Mouse (Mus musculus) CD4-positive, CD25-positive, alpha-beta regulatory T cell, adult 2 months (primary cell): ENCODE measurements around the gene Cdkl5.
"Not testable (repeated sequence)": the region's sequence is repeated elsewhere in the genome, so short reads cannot be mapped to it uniquely, and the experiment has no call there.

Experiments
- DNase-seq: peaks from one replicate; pipeline ENCODE4 v3.0.0-alpha.2; 2012; ENCODE audit warnings: low read depth, low spot score

Cdkl5 gene

GRCm38 (mm10) chrX:160906952-160907351 is 87.6 kb downstream of the Cdkl5 start, which contains the start of gene Gja6:
Gja6 (minus strand) TSS chrX:160907052.
- no peak for DNase-seq

- no peak for DNase-seq
These were observed 88.0 kb downstream of the Cdkl5 start for GRCm38 (mm10) chrX:160906477-160906876.

- DNase-seq = no peak
These were observed 88.6 kb downstream of the Cdkl5 start for GRCm38 (mm10) chrX:160905913-160906312.

- DNase-seq = no peak
These were observed 89.3 kb downstream of the Cdkl5 start for GRCm38 (mm10) chrX:160905041-160905678.

- no peak for DNase-seq
These were observed 93.4 kb downstream of the Cdkl5 start for GRCm38 (mm10) chrX:160901118-160901517.

- no peak for DNase-seq
These were observed 102.4 kb downstream of the Cdkl5 start for GRCm38 (mm10) chrX:160892077-160892476.

GRCm38 (mm10) chrX:160886301-160886700 is 108.2 kb downstream of the Cdkl5 start:
- DNase-seq = no peak

- no peak for DNase-seq
These were observed 127.9 kb downstream of the Cdkl5 start for GRCm38 (mm10) chrX:160866576-160866975.

GRCm38 (mm10) chrX:160865022-160865421 is 129.5 kb downstream of the Cdkl5 start:
- no peak for DNase-seq

- no peak for DNase-seq
These were observed 130.7 kb downstream of the Cdkl5 start for GRCm38 (mm10) chrX:160863689-160864383.

GRCm38 (mm10) chrX:160808226-160808625 is 186.3 kb downstream of the Cdkl5 start:
- DNase-seq = no peak

GRCm38 (mm10) chrX:160804409-160805150 is 189.9 kb downstream of the Cdkl5 start:
- DNase-seq = no peak

- no peak for DNase-seq
These were observed 199.6 kb downstream of the Cdkl5 start for GRCm38 (mm10) chrX:160794920-160795319.

GRCm38 (mm10) chrX:160782276-160782675 is 212.2 kb downstream of the Cdkl5 start:
- no peak for DNase-seq

GRCm38 (mm10) chrX:160773033-160773432 is 221.5 kb downstream of the Cdkl5 start:
- DNase-seq = no peak

- DNase-seq = not testable (repeated sequence)
These were observed 224.9 kb downstream of the Cdkl5 start for GRCm38 (mm10) chrX:160769622-160770021.

- no peak for DNase-seq
These were observed 226.8 kb downstream of the Cdkl5 start, which contains the start of gene Rs1 for GRCm38 (mm10) chrX:160767713-160768112. Rs1 (plus strand) TSS chrX:160768013.

- DNase-seq = no peak
These were observed 228.3 kb downstream of the Cdkl5 start for GRCm38 (mm10) chrX:160766233-160766616.

- DNase-seq = peak; percentile 92
These were observed 228.9 kb downstream of the Cdkl5 start for GRCm38 (mm10) chrX:160765389-160766232.

GRCm38 (mm10) chrX:160750808-160751207 is 243.7 kb downstream of the Cdkl5 start:
- DNase-seq = no peak

GRCm38 (mm10) chrX:160748653-160749052 is 245.9 kb downstream of the Cdkl5 start:
- DNase-seq = no peak
